Mouse (Mus musculus) yolk sac, embryonic 10.5 days (tissue): Measurements from ENCODE around the gene Edar.
A peak's percentile ranks its signal among the peaks of the same experiment; 100 is the strongest.

ENCODE experiments used
- DNase-seq: peaks from one replicate; pipeline ENCODE4 v3.0.0-alpha.2; 2017; ENCODE audit warnings: low spot score

Gene Edar

GRCm38 (mm10) chr10:58651270-58652042 lies 24.0 kb downstream of the Edar start:
- no peak for DNase-seq

- DNase-seq = no peak
Measured at GRCm38 (mm10) chr10:58648787-58649186, 26.7 kb downstream of the Edar start.

DNA sequence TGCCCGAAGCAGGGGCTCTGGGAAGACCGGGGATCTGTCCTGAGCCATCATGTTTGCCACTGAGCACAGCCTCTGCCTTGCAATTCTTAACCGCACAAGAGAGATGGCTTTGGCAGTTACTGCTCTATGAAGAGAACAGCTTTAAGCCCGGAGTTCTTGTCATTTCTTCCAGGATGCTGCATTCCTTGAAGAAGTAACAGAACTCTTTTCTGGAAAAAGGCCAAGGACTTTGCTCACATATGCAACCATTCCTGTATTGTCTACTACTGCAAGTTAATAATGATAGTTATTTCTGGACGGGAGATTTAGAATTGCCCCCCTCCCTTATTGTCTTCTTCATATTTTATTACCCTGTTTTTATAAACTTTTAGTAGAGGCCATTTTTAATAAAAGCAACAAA lies 30.8 kb downstream of the Edar start:
- no peak for DNase-seq

GRCm38 (mm10) chr10:58644194-58644593 lies 31.3 kb downstream of the Edar start:
- DNase-seq = no peak

GRCm38 (mm10) chr10:58643001-58643400 lies 32.5 kb downstream of the Edar start:
- DNase-seq = no peak

DNA sequence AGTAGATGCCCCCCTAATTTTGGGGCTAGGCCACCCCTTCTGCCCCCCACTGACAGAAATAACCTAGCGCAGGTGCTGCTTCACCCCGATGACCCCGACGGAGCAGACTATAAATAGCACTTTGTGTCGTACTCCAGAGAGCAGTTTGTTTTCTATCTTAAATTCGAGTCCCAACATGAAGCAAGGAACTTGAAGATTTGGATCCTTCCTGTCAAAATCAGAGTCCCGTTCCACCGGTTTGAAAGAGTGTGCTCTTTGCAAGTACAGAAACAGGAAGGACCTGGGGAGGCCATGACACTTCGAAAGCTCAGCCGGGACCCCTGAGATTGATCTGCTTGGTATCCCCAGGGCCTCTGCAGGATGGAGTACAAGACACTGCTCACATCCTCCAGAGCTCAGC lies 33.8 kb downstream of the Edar start:
- DNase-seq = no peak

- DNase-seq = no peak
Measured at GRCm38 (mm10) chr10:58640446-58641400, 34.7 kb downstream of the Edar start.

DNA sequence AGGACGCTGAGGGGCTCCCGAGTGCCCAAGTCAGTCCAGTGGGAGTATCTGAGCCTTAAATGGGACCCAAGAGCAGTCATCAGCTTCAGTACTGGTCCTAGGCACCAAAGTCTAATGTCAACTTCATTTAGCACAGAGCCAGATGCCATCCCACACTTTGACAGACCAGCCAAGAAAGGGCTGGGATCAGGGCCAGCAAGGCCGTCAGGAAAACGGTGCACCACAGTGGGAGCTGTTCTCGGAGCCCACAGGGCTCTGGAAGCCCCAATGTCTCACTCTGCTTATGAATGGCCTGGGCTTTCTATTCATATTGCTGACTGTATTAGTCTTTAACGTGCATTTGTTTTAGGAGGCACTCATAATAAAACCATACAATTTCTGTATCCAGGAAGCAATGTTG lies 36.2 kb downstream of the Edar start:
- DNase-seq = no peak

GRCm38 (mm10) chr10:58636431-58637080 lies 38.9 kb downstream of the Edar start:
- no peak for DNase-seq

GRCm38 (mm10) chr10:58633507-58633906 lies 41.9 kb downstream of the Edar start:
- no peak for DNase-seq

DNA sequence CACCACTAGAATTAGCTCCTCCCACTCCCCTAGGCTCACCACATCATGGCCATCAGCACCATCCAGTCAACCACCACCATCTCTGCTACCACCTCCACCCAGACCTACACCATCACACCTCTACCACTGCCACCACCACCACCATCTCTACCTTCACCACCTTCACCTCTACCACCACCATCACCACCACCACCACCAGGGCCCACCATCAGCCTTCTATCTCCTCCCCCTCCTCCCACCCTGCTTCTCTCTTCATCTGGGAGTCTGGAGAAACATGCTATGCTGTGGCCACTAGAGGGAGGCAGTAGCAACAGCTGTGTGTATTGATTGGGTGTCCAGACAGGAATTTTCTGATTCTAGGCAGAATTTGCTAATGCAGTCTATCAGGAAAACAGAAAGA lies 47.9 kb downstream of the Edar start:
- no peak for DNase-seq

DNA sequence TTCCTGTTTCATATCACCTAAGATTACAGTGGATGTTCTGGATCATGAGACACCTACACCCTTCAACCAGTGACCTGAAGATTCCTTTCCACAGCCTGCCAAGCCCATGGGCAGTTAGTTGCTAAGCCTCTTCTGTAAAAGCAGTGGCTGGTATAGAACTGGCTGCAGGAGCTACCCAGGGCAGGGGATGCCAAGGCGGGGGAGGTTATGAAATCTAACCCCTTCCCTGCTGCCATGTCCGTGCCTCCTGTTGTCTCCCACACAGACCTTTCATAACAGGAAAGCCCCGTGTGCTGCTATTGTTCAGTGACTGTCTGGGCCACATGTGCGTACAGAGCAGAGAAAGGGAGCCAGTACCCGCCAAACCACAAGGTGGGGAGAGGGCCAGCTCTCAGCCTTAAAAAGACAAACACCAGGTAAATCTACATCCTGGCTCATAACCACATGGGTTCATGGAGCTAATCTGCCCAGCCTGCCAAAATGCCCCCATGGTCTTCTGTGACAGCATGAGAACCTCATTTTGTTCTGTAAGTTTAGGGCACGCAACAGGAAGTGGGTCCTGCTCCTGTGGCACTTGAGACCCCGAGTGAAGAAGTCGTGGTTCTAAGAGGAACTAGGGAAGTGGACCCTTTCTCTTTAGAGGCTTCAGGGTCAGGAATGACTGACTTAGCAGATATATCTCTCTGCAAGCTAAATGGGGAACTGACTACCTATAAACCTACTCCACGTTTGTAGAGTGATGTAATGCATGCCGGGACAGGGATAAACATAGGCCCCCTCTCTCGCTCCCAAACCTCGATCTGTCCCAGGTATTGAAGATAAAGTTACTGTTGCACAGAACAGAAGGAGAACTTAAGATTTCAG lies 50.4 kb downstream of the Edar start:
- DNase-seq = no peak

- DNase-seq = no peak
Measured at GRCm38 (mm10) chr10:58619266-58619665, 56.2 kb downstream of the Edar start.

- DNase-seq = no peak
Measured at GRCm38 (mm10) chr10:58618501-58619216, 56.8 kb downstream of the Edar start.

- no peak for DNase-seq
Measured at GRCm38 (mm10) chr10:58616565-58616964, 58.9 kb downstream of the Edar start.

- no peak for DNase-seq
Measured at GRCm38 (mm10) chr10:58614601-58615000, 60.9 kb downstream of the Edar start.

- no peak for DNase-seq
Measured at GRCm38 (mm10) chr10:58610484-58611261, 64.8 kb downstream of the Edar start.

DNA sequence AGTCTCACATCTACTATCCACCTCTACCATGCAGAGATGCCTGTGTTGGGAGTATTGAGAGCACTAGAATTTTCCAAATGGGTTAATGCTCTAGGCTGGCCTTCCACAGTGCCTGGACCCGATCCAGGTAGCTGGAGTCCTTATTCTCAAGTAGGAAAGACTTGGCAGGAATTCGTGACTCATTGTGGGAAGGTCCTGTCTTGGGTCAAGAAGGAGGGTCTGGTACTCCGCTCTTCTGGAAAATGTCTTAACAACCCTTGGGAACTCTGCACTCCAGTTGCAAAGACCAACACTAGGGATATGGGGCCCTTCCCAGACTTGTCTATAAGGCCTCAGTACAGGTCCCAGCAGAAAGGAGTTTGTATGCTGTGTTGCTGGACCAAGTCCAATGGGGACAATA lies 66.6 kb downstream of the Edar start:
- DNase-seq = no peak

DNA sequence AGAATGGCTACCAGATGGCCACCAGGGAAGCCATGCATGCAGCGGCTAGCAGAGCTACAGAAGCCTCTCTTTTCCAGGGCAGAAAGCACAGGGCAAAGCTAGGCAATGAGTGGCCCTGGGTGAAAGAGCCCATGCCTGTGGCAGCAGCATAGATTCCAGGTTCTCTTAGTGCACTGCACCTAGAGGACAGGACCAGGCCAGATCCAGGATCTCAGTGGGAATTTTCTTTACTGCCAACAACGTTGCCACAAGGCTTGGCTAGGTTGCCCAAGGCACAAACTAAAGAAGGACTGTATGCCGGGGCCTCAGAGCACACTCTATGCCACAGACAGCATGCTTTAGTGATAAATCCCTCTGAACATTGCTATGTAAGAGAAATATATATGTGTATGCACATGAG lies 69.1 kb downstream of the Edar start:
- DNase-seq = no peak

DNA sequence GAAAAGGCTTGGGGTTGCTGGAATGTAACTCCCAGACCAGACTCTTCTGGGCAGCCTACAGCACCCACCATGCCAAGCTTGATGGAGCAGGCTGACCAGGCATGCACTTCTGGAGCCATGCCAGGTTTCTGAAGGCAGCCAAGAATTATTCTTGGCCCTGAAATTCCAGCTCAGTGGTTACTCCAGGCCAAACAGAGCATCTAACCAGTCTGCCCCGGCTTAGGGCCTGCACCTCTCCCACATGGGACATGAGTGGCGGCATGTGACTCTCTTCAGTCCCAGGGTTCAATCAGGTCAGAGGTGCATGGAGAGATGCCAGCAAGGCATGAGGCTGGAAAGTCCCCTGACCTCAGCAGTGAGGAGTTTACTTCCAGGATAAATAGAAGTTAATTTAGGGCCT lies 70.7 kb downstream of the Edar start:
- peak; percentile 36 for DNase-seq
